Mouse (Mus musculus) T-cell, adult 2 months (primary cell): ENCODE results near the gene Skp2.

Source experiments
- DNase-seq: peaks from one replicate; pipeline ENCODE4 v3.0.0; 2022; ENCODE audit warnings: low spot score

Gene Skp2

GRCm38 (mm10) chr15:9113556-9113955, 41.7 kb downstream of the Skp2 start:
- DNase-seq: no peak

GRCm38 (mm10) chr15:9111648-9112047, 43.6 kb downstream of the Skp2 start:
- DNase-seq: no peak

GRCm38 (mm10) chr15:9110526-9111347, 44.5 kb downstream of the Skp2 start:
- DNase-seq: no peak

- DNase-seq: no peak
Measured at GRCm38 (mm10) chr15:9106303-9107074, 48.7 kb downstream of the Skp2 start.

- no peak for DNase-seq
Measured at GRCm38 (mm10) chr15:9100446-9101077, 54.7 kb downstream of the Skp2 start.

- no peak for DNase-seq
Measured at GRCm38 (mm10) chr15:9096865-9097264, 58.4 kb downstream of the Skp2 start.

- DNase-seq: no peak
Measured at GRCm38 (mm10) chr15:9094366-9094750, 60.9 kb downstream of the Skp2 start.

GRCm38 (mm10) chr15:9093598-9094365, 61.4 kb downstream of the Skp2 start:
- no peak for DNase-seq

GRCm38 (mm10) chr15:9090662-9091061, 64.6 kb downstream of the Skp2 start:
- DNase-seq: no peak

GRCm38 (mm10) chr15:9089136-9089720, 66.0 kb downstream of the Skp2 start:
- no peak for DNase-seq

- no peak for DNase-seq
Measured at GRCm38 (mm10) chr15:9088683-9089072, 66.5 kb downstream of the Skp2 start.

GRCm38 (mm10) chr15:9087895-9088682, 67.1 kb downstream of the Skp2 start:
- no peak for DNase-seq

- DNase-seq: no peak
Measured at GRCm38 (mm10) chr15:9087421-9087820, 67.8 kb downstream of the Skp2 start.

- no peak for DNase-seq
Measured at GRCm38 (mm10) chr15:9086813-9087212, 68.4 kb downstream of the Skp2 start.

- DNase-seq: no peak
Measured at GRCm38 (mm10) chr15:9082753-9083152, 72.5 kb downstream of the Skp2 start.

GRCm38 (mm10) chr15:9081294-9081693, 73.9 kb downstream of the Skp2 start:
- DNase-seq: no peak

- no peak for DNase-seq
Measured at GRCm38 (mm10) chr15:9080206-9080605, 75.0 kb downstream of the Skp2 start.

- DNase-seq: no peak
Measured at GRCm38 (mm10) chr15:9079626-9080025, 75.6 kb downstream of the Skp2 start.

- DNase-seq: no peak
Measured at GRCm38 (mm10) chr15:9078481-9079300, 76.5 kb downstream of the Skp2 start.

GRCm38 (mm10) chr15:9075608-9076200, 79.5 kb downstream of the Skp2 start:
- no peak for DNase-seq
